16 mouse cellular contexts compared by ENCODE assay signal in genomic region chr15:27506893-27507596, GRCm38 (mm10). TPM values are rescaled to one million over a fixed set of nuclear protein-coding genes. Genes with fewer than 3 reads are reported as not detected.
DNase-seq lines count a peak whose midpoint lies in the region; ATAC-seq and TF ChIP-seq lines count a peak whose summit lies in the region.
"Had no signal": no experiment of that assay in that cellular context is flagged by ENCODE, and none has a peak within 500 bp of the region (broad histone marks: within the 10 kb centered on the region; RNA-seq: fewer than 3 reads in every experiment).

No protein-coding gene starts in this region.

- H3K9me3 ChIP-seq in heart, embryonic 12.5 days (replicated peaks): no peaks in the 10 kb centered on the region
- no peaks in the 10 kb centered on the region for H3K9me3 ChIP-seq in kidney, embryonic 15.5 days (replicated peaks)
- H3K9me3 ChIP-seq in intestine, embryonic 16.5 days (ENCODE audit: control insufficient read depth, low read length): no peaks in the 10 kb centered on the region
- H3K9me3 ChIP-seq in liver, embryonic 14.5 days (ENCODE audit: control insufficient read depth, low read length): no peaks in the 10 kb centered on the region
- no peaks in the 10 kb centered on the region for H3K9me3 ChIP-seq in midbrain, embryonic 16.5 days (replicated peaks; ENCODE audit: control insufficient read depth, low read length, poor library complexity, severe bottlenecking)
- H3K9me3 ChIP-seq: limb, embryonic 10.5 days; neural tube, embryonic 13.5 days had no signal

- peaks cover 62% of the 10 kb centered on the region for H3K4me1 ChIP-seq in heart, embryonic 12.5 days (replicated peaks)
- peaks cover 18% of the 10 kb centered on the region for H3K4me1 ChIP-seq in kidney, embryonic 15.5 days
- H3K4me1 ChIP-seq in intestine, embryonic 16.5 days (ENCODE audit: control insufficient read depth, insufficient read depth, low read length): peaks cover 37% of the 10 kb centered on the region
- peaks cover 17 to 25% of the 10 kb centered on the region in 2 experiments for H3K4me1 ChIP-seq in liver, embryonic 14.5 days (replicated peaks; ENCODE audit: control insufficient read depth in 2 of 2, insufficient read depth in 2 of 2, low read length in 1 of 2)
- H3K4me1 ChIP-seq in midbrain, embryonic 16.5 days (ENCODE audit: control insufficient read depth, insufficient read depth, low read length): no peaks in the 10 kb centered on the region

- no peak for ATAC-seq in heart, embryonic 12.5 days (ENCODE audit: insufficient number of reproducible peaks, low FRiP score)
- 0 out of 2 replicates have a peak, but pooled peaks have one; percentile 7 for ATAC-seq in kidney, embryonic 15.5 days (replicated peaks; ENCODE audit: low FRiP score)
- peak; percentile 73 for ATAC-seq in intestine, embryonic 16.5 days
- no peak for ATAC-seq in liver, embryonic 14.5 days (ENCODE audit: insufficient read depth)
- no peak for ATAC-seq in midbrain, embryonic 16.5 days
- ATAC-seq: CD4-positive, CD25-positive, alpha-beta regulatory T cell, adult 4 months; hindbrain, postnatal 0 days had no signal

- no peak overlapping the region for H3K9ac ChIP-seq in heart, embryonic 12.5 days
- H3K9ac ChIP-seq in kidney, embryonic 15.5 days: no peak overlapping the region
- H3K9ac ChIP-seq in intestine, embryonic 16.5 days (ENCODE audit: low read depth, low read length): peak overlapping the region; percentile 39
- no peak overlapping the region for H3K9ac ChIP-seq in liver, embryonic 14.5 days (replicated peaks)
- no peak overlapping the region for H3K9ac ChIP-seq in midbrain, embryonic 16.5 days (ENCODE audit: low read depth, low read length)
- H3K9ac ChIP-seq: lung, embryonic 14.5 days; neural tube, embryonic 13.5 days had no signal

- peak overlapping the region; percentile 50 for H3K27ac ChIP-seq in heart, embryonic 12.5 days (ENCODE audit: poor library complexity, severe bottlenecking)
- H3K27ac ChIP-seq in kidney, embryonic 15.5 days: no peak overlapping the region
- peak overlapping the region; percentile 92 for H3K27ac ChIP-seq in intestine, embryonic 16.5 days (ENCODE audit: low read length)
- no peak overlapping the region for H3K27ac ChIP-seq in liver, embryonic 14.5 days
- H3K27ac ChIP-seq in midbrain, embryonic 16.5 days (ENCODE audit: low read length): no peak overlapping the region
- H3K27ac ChIP-seq: hindbrain, postnatal 0 days; limb, embryonic 10.5 days; neural tube, embryonic 13.5 days had no signal

- TF ChIP-seq EP300 in liver, embryonic 14.5 days (IDR thresholded peaks at IDR 0.05; ENCODE audit: low read depth): no peak

- TF ChIP-seq CTCF in liver, embryonic 14.5 days (IDR thresholded peaks at IDR 0.05; ENCODE audit: low read depth): no peak

- no peak for DNase-seq in heart, adult 18-20 months
- DNase-seq in kidney, postnatal 25 days: no peak
- no peak for DNase-seq in liver, embryonic 14.5 days (ENCODE audit: low read depth in 3 of 3, low spot score in 3 of 3)
- DNase-seq: cerebellum, postnatal 14 days; gastrocnemius, postnatal 25 days; lung, embryonic 14.5 days; spleen, adult 18-20 months had no signal

- 69% methylated on average over 15 of the region's 15 CpGs for WGBS in heart, embryonic 12.5 days
- 90% methylated on average over 15 of the region's 15 CpGs for WGBS in kidney, embryonic 15.5 days
- 57% methylated on average over 15 of the region's 15 CpGs for WGBS in intestine, embryonic 16.5 days
- 85% methylated on average over 15 of the region's 15 CpGs for WGBS in liver, embryonic 14.5 days (ENCODE audit: insufficient replicate concordance)
- WGBS in midbrain, embryonic 16.5 days: 90% methylated on average over 15 of the region's 15 CpGs

- no peaks in the 10 kb centered on the region for H3K36me3 ChIP-seq in heart, embryonic 12.5 days
- no peaks in the 10 kb centered on the region for H3K36me3 ChIP-seq in kidney, embryonic 15.5 days
- no peaks in the 10 kb centered on the region for H3K36me3 ChIP-seq in intestine, embryonic 16.5 days (ENCODE audit: control insufficient read depth, insufficient read depth, low read length)
- H3K36me3 ChIP-seq in liver, embryonic 14.5 days (replicated peaks; ENCODE audit: control insufficient read depth, insufficient read depth, low read depth): no peaks in the 10 kb centered on the region
- H3K36me3 ChIP-seq in midbrain, embryonic 16.5 days (ENCODE audit: control insufficient read depth, insufficient read depth, low read length): no peaks in the 10 kb centered on the region
- H3K36me3 ChIP-seq: limb, embryonic 10.5 days; neural tube, embryonic 13.5 days had no signal

- H3K4me2 ChIP-seq in heart, embryonic 12.5 days: peak overlapping the region; percentile 20; the same call in 1 of the 2 replicates
- no peak overlapping the region for H3K4me2 ChIP-seq in kidney, embryonic 15.5 days
- peak overlapping the region; percentile 32 for H3K4me2 ChIP-seq in intestine, embryonic 16.5 days (ENCODE audit: low read depth, low read length)
- H3K4me2 ChIP-seq in liver, embryonic 14.5 days (ENCODE audit: low read depth): 0 out of 2 replicates have a peak overlapping the region, but pooled peaks have one; percentile 2
- no peak overlapping the region for H3K4me2 ChIP-seq in midbrain, embryonic 16.5 days (ENCODE audit: low read length)
- H3K4me2 ChIP-seq: lung, embryonic 14.5 days; neural tube, embryonic 13.5 days had no signal

- no peaks in the 10 kb centered on the region for H3K27me3 ChIP-seq in heart, embryonic 12.5 days (replicated peaks)
- H3K27me3 ChIP-seq in kidney, embryonic 15.5 days: no peaks in the 10 kb centered on the region
- H3K27me3 ChIP-seq in intestine, embryonic 16.5 days (replicated peaks; ENCODE audit: control insufficient read depth, insufficient read depth, low read length): no peaks in the 10 kb centered on the region
- H3K27me3 ChIP-seq in liver, embryonic 14.5 days (ENCODE audit: control insufficient read depth, insufficient read depth, low read length): no peaks in the 10 kb centered on the region
- H3K27me3 ChIP-seq in midbrain, embryonic 16.5 days (ENCODE audit: control insufficient read depth, insufficient read depth, low read depth, low read length): no peaks in the 10 kb centered on the region
- H3K27me3 ChIP-seq: neural tube, embryonic 13.5 days had no signal

- H3K4me3 ChIP-seq in heart, embryonic 12.5 days: no peak overlapping the region
- H3K4me3 ChIP-seq in kidney, embryonic 15.5 days (replicated peaks): no peak overlapping the region
- H3K4me3 ChIP-seq in intestine, embryonic 16.5 days (ENCODE audit: low read length): no peak overlapping the region
- no peak overlapping the region for H3K4me3 ChIP-seq in liver, embryonic 14.5 days (ENCODE audit: insufficient read depth in 1 of 2, low read depth in 2 of 2, low read length in 2 of 2)
- H3K4me3 ChIP-seq in midbrain, embryonic 16.5 days (ENCODE audit: low read depth, low read length): no peak overlapping the region
- H3K4me3 ChIP-seq: erythroblast, embryonic 14.5 days; limb, embryonic 10.5 days; neural tube, embryonic 13.5 days had no signal

RNA-seq across cellular contexts. Expression of gene Ank, which starts 40.6 kb away (rescaled TPM):
- 12.6 and 14.7 TPM in 2 replicates for polyA plus RNA-seq in heart, embryonic 12.5 days (2016; fragmentation: Nextera tagmentation; extraction: Ambion mirVana)
- total RNA-seq in heart, adult 18-20 months (2021): 100 to 1,000 TPM; 200 to 202 TPM
- 8.8 and 10.5 TPM in 2 replicates for polyA plus RNA-seq in kidney, embryonic 15.5 days (2015; fragmentation: Nextera tagmentation; extraction: Ambion mirVana)
- 5.9 and 12.1 TPM in 2 replicates for polyA plus RNA-seq in intestine, embryonic 16.5 days (2015; fragmentation: Nextera tagmentation; extraction: Ambion mirVana)
- 22.1 and 24.6 TPM in 2 replicates for polyA plus RNA-seq in liver, embryonic 14.5 days (2012; rRNA removed)
- polyA plus RNA-seq in liver, embryonic 14.5 days (2014; fragmentation: Nextera tagmentation; extraction: Ambion mirVana): 13.6 and 14.1 TPM in 2 replicates
- 15.0 and 15.7 TPM in 2 replicates for polyA plus RNA-seq in midbrain, embryonic 16.5 days (2015; fragmentation: Nextera tagmentation; extraction: Ambion mirVana)

Comparison
In these comparisons a context has a peak if more than half of its experiments do, and no peak if none do; other contexts are left out.
1. ATAC-seq: peak in kidney, embryonic 15.5 days (single experiment) and intestine, embryonic 16.5 days (single experiment); none in heart, embryonic 12.5 days (single experiment), liver, embryonic 14.5 days (single experiment) and midbrain, embryonic 16.5 days (single experiment).
2. H3K27ac ChIP-seq: peak in heart, embryonic 12.5 days (single experiment) and intestine, embryonic 16.5 days (single experiment); none in kidney, embryonic 15.5 days (single experiment), liver, embryonic 14.5 days (single experiment) and midbrain, embryonic 16.5 days (single experiment).
3. H3K4me2 ChIP-seq: peak in heart, embryonic 12.5 days (single experiment), intestine, embryonic 16.5 days (single experiment) and liver, embryonic 14.5 days (single experiment); none in kidney, embryonic 15.5 days (single experiment) and midbrain, embryonic 16.5 days (single experiment).